In genomic region chr2:164437710-164438109, GRCm38 (mm10) we compare ENCODE assay signal across 14 mouse cellular contexts. TPM values are rescaled to one million over a fixed set of nuclear protein-coding genes. Genes with fewer than 3 reads are reported as not detected.
DNase-seq lines count a peak whose midpoint lies in the region; ATAC-seq and TF ChIP-seq lines count a peak whose summit lies in the region.
"Had no signal": no experiment of that assay in that cellular context is flagged by ENCODE, and none has a peak within 500 bp of the region (broad histone marks: within the 10 kb centered on the region; RNA-seq: fewer than 3 reads in every experiment).

No protein-coding gene starts in this region.

- peak overlapping the region; percentile 75; the same call in 1 of the 2 replicates for H3K4me3 ChIP-seq in liver, adult 2 months (ENCODE audit: insufficient read depth, low read depth, low read length)
- H3K4me3 ChIP-seq in intestine, postnatal 0 days (ENCODE audit: low read depth, low read length) = peak overlapping the region; percentile 20
- H3K4me3 ChIP-seq in stomach, embryonic 14.5 days (ENCODE audit: low read depth, low read length) = no peak overlapping the region
- no peak overlapping the region for H3K4me3 ChIP-seq in forebrain, embryonic 16.5 days (replicated peaks; ENCODE audit: low read length)
- H3K4me3 ChIP-seq: heart, embryonic 10.5 days had no signal

- H3K79me2 ChIP-seq in liver, adult 2 months (ENCODE audit: control insufficient read depth, insufficient read depth, low read length) = peaks cover 49% of the 10 kb centered on the region

- H3K27ac ChIP-seq in liver, adult 2 months (replicated peaks; ENCODE audit: insufficient read depth, low read depth, low read length) = peak overlapping the region; percentile 59
- peak overlapping the region; percentile 95 for H3K27ac ChIP-seq in intestine, postnatal 0 days (ENCODE audit: low read depth, low read length)
- peak overlapping the region; percentile 86 for H3K27ac ChIP-seq in stomach, embryonic 14.5 days (ENCODE audit: low read length)
- no peak overlapping the region for H3K27ac ChIP-seq in forebrain, embryonic 16.5 days (ENCODE audit: low read length)

- peak; percentile 76 for DNase-seq in liver, adult 2 months (ENCODE audit: extremely low read depth, low read depth, low spot score)
- DNase-seq in liver = no peak
- DNase-seq in kidney, postnatal 25 days = peak; percentile 79 to 88
- no peak for DNase-seq in spleen, postnatal 10 days (ENCODE audit: low spot score in 2 of 2)
- DNase-seq in left cerebral cortex, postnatal 10 days (ENCODE audit: extremely low spot score in 1 of 2, low spot score in 2 of 2) = no peak
- DNase-seq: cerebellum, postnatal 14 days; thymus, postnatal 25 days had no signal

- 23% methylated on average over 6 of the region's 6 CpGs for WGBS in liver, adult 2 months
- WGBS in intestine, postnatal 0 days = 30% methylated on average over 6 of the region's 6 CpGs
- WGBS in stomach, embryonic 14.5 days = 40% methylated on average over 6 of the region's 6 CpGs
- 87% methylated on average over 6 of the region's 6 CpGs for WGBS in forebrain, embryonic 16.5 days

- peaks cover 31% of the 10 kb centered on the region for H3K4me1 ChIP-seq in liver, adult 2 months (ENCODE audit: control insufficient read depth, insufficient read depth, low read length)
- H3K4me1 ChIP-seq in intestine, postnatal 0 days (replicated peaks; ENCODE audit: control insufficient read depth, insufficient read depth, low read length) = peaks cover 29% of the 10 kb centered on the region
- peaks cover 69% of the 10 kb centered on the region for H3K4me1 ChIP-seq in stomach, embryonic 14.5 days (ENCODE audit: control insufficient read depth, insufficient read depth, low read length)
- H3K4me1 ChIP-seq in forebrain, embryonic 16.5 days (replicated peaks; ENCODE audit: control insufficient read depth, insufficient read depth, low read length) = peaks cover 8% of the 10 kb centered on the region

- TF ChIP-seq CTCF in liver, adult 2 months (IDR thresholded peaks at IDR 0.05; ENCODE audit: low read depth, low read length) = no peak
- no peak for TF ChIP-seq CTCF in intestine, postnatal 0 days (IDR thresholded peaks at IDR 0.05; ENCODE audit: low read depth)

- peaks cover 18% of the 10 kb centered on the region; the same call in 1 of the 2 replicates for H3K36me3 ChIP-seq in liver, adult 2 months (ENCODE audit: control insufficient read depth, insufficient read depth, low read length)
- no peaks in the 10 kb centered on the region for H3K36me3 ChIP-seq in intestine, postnatal 0 days (ENCODE audit: control insufficient read depth, insufficient read depth)
- H3K36me3 ChIP-seq in stomach, embryonic 14.5 days (ENCODE audit: control insufficient read depth, insufficient read depth, low read length) = no peaks in the 10 kb centered on the region
- no peaks in the 10 kb centered on the region for H3K36me3 ChIP-seq in forebrain, embryonic 16.5 days (ENCODE audit: control insufficient read depth, insufficient read depth)
- H3K36me3 ChIP-seq: heart, embryonic 10.5 days had no signal

- peak; percentile 79 for ATAC-seq in intestine, postnatal 0 days
- no peak for ATAC-seq in stomach, embryonic 14.5 days (ENCODE audit: insufficient number of reproducible peaks, insufficient read depth, low FRiP score, low read depth)
- no peak for ATAC-seq in forebrain, embryonic 16.5 days
- ATAC-seq: activated CD4-positive, CD25-positive, alpha-beta regulatory T cell, adult 4 months had no signal

- H3K4me2 ChIP-seq in intestine, postnatal 0 days (replicated peaks; ENCODE audit: low read depth) = peak overlapping the region; percentile 89
- H3K4me2 ChIP-seq in stomach, embryonic 14.5 days (replicated peaks; ENCODE audit: low read depth, low read length) = peak overlapping the region; percentile 26
- no peak overlapping the region for H3K4me2 ChIP-seq in forebrain, embryonic 16.5 days (ENCODE audit: low read length)

- H3K9ac ChIP-seq in liver, adult 2 months (ENCODE audit: low read depth, low read length) = peak overlapping the region; percentile 60
- no peak overlapping the region for H3K9ac ChIP-seq in intestine, postnatal 0 days (ENCODE audit: low read depth, low read length)
- H3K9ac ChIP-seq in stomach, embryonic 14.5 days (replicated peaks; ENCODE audit: low read depth, low read length) = 0 out of 2 replicates have a peak overlapping the region, but pooled peaks have one; percentile 6
- H3K9ac ChIP-seq in forebrain, embryonic 16.5 days (replicated peaks; ENCODE audit: low read depth, low read length) = no peak overlapping the region

- no peaks in the 10 kb centered on the region for H3K27me3 ChIP-seq in liver, adult 2 months (ENCODE audit: control insufficient read depth, insufficient read depth, low read length)
- H3K27me3 ChIP-seq in intestine, postnatal 0 days (replicated peaks; ENCODE audit: control insufficient read depth, insufficient read depth, low read length) = no peaks in the 10 kb centered on the region
- H3K27me3 ChIP-seq in stomach, embryonic 14.5 days (ENCODE audit: control insufficient read depth, insufficient read depth, low read length) = no peaks in the 10 kb centered on the region
- H3K27me3 ChIP-seq in forebrain, embryonic 16.5 days (replicated peaks; ENCODE audit: control insufficient read depth, insufficient read depth, low read length) = peaks cover 4% of the 10 kb centered on the region; the same call in 1 of the 2 replicates

- intact Hi-C loops in left cerebral cortex, postnatal 10 days (cut with DNase I) = no loop called here

- no peak for TF ChIP-seq POLR2A in liver, adult 2 months (IDR thresholded peaks at IDR 0.05; ENCODE audit: extremely low read depth, insufficient read depth, low read length)

- no peaks in the 10 kb centered on the region for H3K9me3 ChIP-seq in intestine, postnatal 0 days (ENCODE audit: control insufficient read depth)
- no peaks in the 10 kb centered on the region for H3K9me3 ChIP-seq in stomach, embryonic 14.5 days (ENCODE audit: control insufficient read depth, low read depth, low read length)
- no peaks in the 10 kb centered on the region for H3K9me3 ChIP-seq in forebrain, embryonic 16.5 days (ENCODE audit: control insufficient read depth, low read length)
- H3K9me3 ChIP-seq: heart, embryonic 10.5 days had no signal

RNA-seq across cellular contexts. Expression of gene Sdc4, which starts 6.0 kb away (rescaled TPM):
- 511 and 573 TPM in 2 replicates for total RNA-seq in liver, adult 2 months (2014; rRNA removed)
- 178 and 182 TPM in 2 replicates for polyA plus RNA-seq in liver, adult 2 months (2012; rRNA removed)
- polyA plus RNA-seq in intestine, postnatal 0 days (2015; fragmentation: Nextera tagmentation; extraction: Ambion mirVana) = 92.0 and 103 TPM in 2 replicates
- polyA plus RNA-seq in stomach, embryonic 14.5 days (2014; fragmentation: Nextera tagmentation; extraction: Ambion mirVana) = 104 and 120 TPM in 2 replicates
- 10 to 100 TPM; 35.9 to 56.8 TPM for total RNA-seq in left cerebral cortex, postnatal 10 days (2021)
- polyA plus RNA-seq in forebrain, embryonic 16.5 days (2015; fragmentation: Nextera tagmentation; extraction: Ambion mirVana) = 5.1 and 8.2 TPM in 2 replicates

RNA-seq across cellular contexts. Expression of gene Sys1, which starts 19.1 kb away (rescaled TPM):
- 33.7 and 40.9 TPM in 2 replicates for total RNA-seq in liver, adult 2 months (2014; rRNA removed)
- polyA plus RNA-seq in liver, adult 2 months (2012; rRNA removed) = 145 and 157 TPM in 2 replicates
- polyA plus RNA-seq in intestine, postnatal 0 days (2015; fragmentation: Nextera tagmentation; extraction: Ambion mirVana) = 58.7 and 62.3 TPM in 2 replicates
- polyA plus RNA-seq in stomach, embryonic 14.5 days (2014; fragmentation: Nextera tagmentation; extraction: Ambion mirVana) = 65.0 and 67.6 TPM in 2 replicates
- total RNA-seq in left cerebral cortex, postnatal 10 days (2021) = 10 to 100 TPM; 40.9 to 41.8 TPM
- 69.5 and 76.9 TPM in 2 replicates for polyA plus RNA-seq in forebrain, embryonic 16.5 days (2015; fragmentation: Nextera tagmentation; extraction: Ambion mirVana)

RNA-seq across cellular contexts. Expression of gene Gm20458, which starts 23.1 kb away (rescaled TPM):
- total RNA-seq in liver, adult 2 months (2014; rRNA removed) = 0.46 TPM in 1 of 2 replicates, not detected in the other
- 11.7 and 14.2 TPM in 2 replicates for polyA plus RNA-seq in liver, adult 2 months (2012; rRNA removed)
- polyA plus RNA-seq in intestine, postnatal 0 days (2015; fragmentation: Nextera tagmentation; extraction: Ambion mirVana) = 21.4 and 29.1 TPM in 2 replicates
- 7.0 and 19.1 TPM in 2 replicates for polyA plus RNA-seq in stomach, embryonic 14.5 days (2014; fragmentation: Nextera tagmentation; extraction: Ambion mirVana)
- total RNA-seq in left cerebral cortex, postnatal 10 days (2021) = 1 to 10 TPM; 2.2 to 6.0 TPM
- polyA plus RNA-seq in forebrain, embryonic 16.5 days (2015; fragmentation: Nextera tagmentation; extraction: Ambion mirVana) = 9.8 and 11.4 TPM in 2 replicates
- total RNA-seq: hematopoietic stem cell, adult 5-6 weeks; megakaryocyte-erythroid progenitor cell, adult 5-6 weeks had no signal

RNA-seq across cellular contexts. Expression of gene Matn4, which starts 32.8 kb away (rescaled TPM):
- total RNA-seq in liver, adult 2 months (2014; rRNA removed) = 0.07 and 0.09 TPM in 2 replicates
- 0.04 and 0.05 TPM in 2 replicates for polyA plus RNA-seq in liver, adult 2 months (2012; rRNA removed)
- polyA plus RNA-seq in intestine, postnatal 0 days (2015; fragmentation: Nextera tagmentation; extraction: Ambion mirVana) = 1.9 and 2.4 TPM in 2 replicates
- polyA plus RNA-seq in stomach, embryonic 14.5 days (2014; fragmentation: Nextera tagmentation; extraction: Ambion mirVana) = 1.1 and 2.0 TPM in 2 replicates
- 10 to 100 TPM; 13.0 to 14.9 TPM for total RNA-seq in left cerebral cortex, postnatal 10 days (2021)
- 2.0 and 3.1 TPM in 2 replicates for polyA plus RNA-seq in forebrain, embryonic 16.5 days (2015; fragmentation: Nextera tagmentation; extraction: Ambion mirVana)
- total RNA-seq: hematopoietic stem cell, adult 5-6 weeks had no signal

RNA-seq across cellular contexts. Expression of gene Rbpjl, which starts 34.8 kb away (rescaled TPM):
- total RNA-seq in liver, adult 2 months (2014; rRNA removed) = 0.18 and 0.20 TPM in 2 replicates
- polyA plus RNA-seq in liver, adult 2 months (2012; rRNA removed) = not detected in 2 replicates
- polyA plus RNA-seq in intestine, postnatal 0 days (2015; fragmentation: Nextera tagmentation; extraction: Ambion mirVana) = 0.12 and 0.16 TPM in 2 replicates
- 0.14 and 6.6 TPM in 2 replicates for polyA plus RNA-seq in stomach, embryonic 14.5 days (2014; fragmentation: Nextera tagmentation; extraction: Ambion mirVana)
- total RNA-seq in left cerebral cortex, postnatal 10 days (2021) = under 1 TPM; 0.41 to 0.79 TPM
- 0.10 and 0.11 TPM in 2 replicates for polyA plus RNA-seq in forebrain, embryonic 16.5 days (2015; fragmentation: Nextera tagmentation; extraction: Ambion mirVana)
- total RNA-seq: hematopoietic stem cell, adult 5-6 weeks; megakaryocyte-erythroid progenitor cell, adult 5-6 weeks had no signal
- polyA plus RNA-seq: activated CD4-positive, CD25-positive, alpha-beta regulatory T cell, adult 4 months had no signal

Comparison
In these comparisons a context has a peak if more than half of its experiments do, and no peak if none do; other contexts are left out.
1. DNase-seq: peak in liver, adult 2 months (single experiment) and kidney, postnatal 25 days (2 of 2); none in liver (single experiment), spleen, postnatal 10 days (0 of 2) and left cerebral cortex, postnatal 10 days (0 of 2).
2. H3K4me3 ChIP-seq: peak in liver, adult 2 months (single experiment) and intestine, postnatal 0 days (single experiment); none in stomach, embryonic 14.5 days (single experiment) and forebrain, embryonic 16.5 days (single experiment).
3. H3K9ac ChIP-seq: peak in liver, adult 2 months (single experiment) and stomach, embryonic 14.5 days (single experiment); none in intestine, postnatal 0 days (single experiment) and forebrain, embryonic 16.5 days (single experiment).
4. RNA of gene Sdc4, which starts 6.0 kb away (polyA plus RNA-seq): 178 to 182 TPM in liver, adult 2 months, 104 to 120 TPM in stomach, embryonic 14.5 days and 92.0 to 103 TPM in intestine, postnatal 0 days; 5.1 to 8.2 TPM in forebrain, embryonic 16.5 days; every median in the first group is over 10 times any median in the second.